Mouse (Mus musculus) hindbrain, embryonic 12.5 days (tissue): ENCODE measurements at regions not wholly inside any gene's neighbourhood (a gene's known extent, or its start where the extent isn't known, plus 50 kb on each side); places are given as distances from the start of the nearest gene placed in this dataset.
A peak's percentile ranks its signal among the peaks of the same experiment; 100 is the strongest.

ENCODE experiments used
- ATAC-seq: fragments of 200-750 bp; cut with Nextera tagmentation; 2 replicates; pipeline ENCODE4 v1.8.0; 2017; ENCODE audit warnings: moderate TSS enrichment; ENCODE audit not compliant: low FRiP score
- H3K27ac ChIP-seq: fragments of 300-500 bp; sonication (generic); 2 replicates; pipeline ENCODE4 v1.5.1; 2016; ENCODE audit warnings: mild to moderate bottlenecking
- H3K27me3 ChIP-seq: fragments of 300-500 bp; sonication (generic); 2 replicates; pipeline ENCODE4 v1.6.1; 2016; ENCODE audit warnings: mild to moderate bottlenecking
- H3K36me3 ChIP-seq: fragments of 300-500 bp; sonication (generic); 2 replicates; pipeline ENCODE4 v1.6.1; 2016; ENCODE audit warnings: mild to moderate bottlenecking
- H3K4me1 ChIP-seq: fragments of 300-500 bp; sonication (generic); 2 replicates; pipeline ENCODE4 v1.6.1; 2016
- H3K4me2 ChIP-seq: fragments of 300-500 bp; sonication (generic); replicated peaks from 2 replicates; pipeline ENCODE4 v1.6.1; 2016; ENCODE audit warnings: mild to moderate bottlenecking
- H3K4me3 ChIP-seq: fragments of 300-500 bp; sonication (generic); 2 replicates; pipeline ENCODE4 v1.5.1; 2016; ENCODE audit warnings: mild to moderate bottlenecking
- H3K9ac ChIP-seq: fragments of 300-500 bp; sonication (generic); 2 replicates; pipeline ENCODE4 v1.6.1; 2016; ENCODE audit warnings: mild to moderate bottlenecking, moderate library complexity
- H3K9me3 ChIP-seq: fragments of 300-500 bp; sonication (generic); replicated peaks from 2 replicates; pipeline ENCODE4 v1.6.1; 2016; ENCODE audit warnings: mild to moderate bottlenecking
- whole genome bisulfite sequencing: fragments of 180-500 bp; shearing (Covaris S2); methylation state at CpG from one replicate; pipeline ENCODE4 v1.1.7; 2016; 5-methylcytosine and 5-hydroxymethylcytosine counted together

- Histone ChIP-seq H3K4me1 (no peaks in the 10 kb centered on the region), H3K27ac (no peak overlapping the region), H3K4me2 (no peak overlapping the region), H3K36me3 (no peaks in the 10 kb centered on the region), H3K27me3 (no peaks in the 10 kb centered on the region), H3K9ac (no peak overlapping the region), H3K4me3 (no peak overlapping the region), H3K9me3 (peaks cover 3% of the 10 kb centered on the region; the same call in 1 of the 2 replicates)
- 91% methylated on average over 2 of the region's 2 CpGs for WGBS
- ATAC-seq: no peak
Measured at GRCm38 (mm10) chr13:71275991-71276390, 434.4 kb upstream of the Adamts16 start.

GRCm38 (mm10) chr13:71274139-71274538, 432.5 kb upstream of the Adamts16 start:
- 62% methylated on average over 3 of the region's 3 CpGs for WGBS
- H3K27ac ChIP-seq: no peak overlapping the region

GRCm38 (mm10) chr13:71273485-71273884, 431.9 kb upstream of the Adamts16 start:
- no peak overlapping the region for H3K27ac ChIP-seq
- no peaks in the 10 kb centered on the region for H3K27me3 ChIP-seq
- H3K9me3 ChIP-seq: no peaks in the 10 kb centered on the region
- H3K4me1 ChIP-seq: no peaks in the 10 kb centered on the region
- H3K4me3 ChIP-seq: no peak overlapping the region
- no peaks in the 10 kb centered on the region for H3K36me3 ChIP-seq
- 84% methylated on average over 5 of the region's 5 CpGs for WGBS
- no peak overlapping the region for H3K9ac ChIP-seq
- ATAC-seq: no peak
- H3K4me2 ChIP-seq: no peak overlapping the region

More at GRCm38 (mm10) chr13:71274139-71274538, 432.5 kb upstream of the Adamts16 start:
- no peak for ATAC-seq
- Histone ChIP-seq H3K27me3 (no peaks in the 10 kb centered on the region), H3K4me1 (no peaks in the 10 kb centered on the region), H3K9ac (no peak overlapping the region), H3K4me2 (no peak overlapping the region), H3K9me3 (no peaks in the 10 kb centered on the region), H3K4me3 (no peak overlapping the region), H3K36me3 (no peaks in the 10 kb centered on the region)

- WGBS: 89% methylated on average over 1 of the region's 1 CpGs
- Histone ChIP-seq H3K27me3 (no peaks in the 10 kb centered on the region), H3K4me1 (no peaks in the 10 kb centered on the region), H3K9ac (no peak overlapping the region), H3K9me3 (no peaks in the 10 kb centered on the region), H3K4me2 (no peak overlapping the region), H3K4me3 (no peak overlapping the region), H3K36me3 (no peaks in the 10 kb centered on the region), H3K27ac (no peak overlapping the region)
- no peak for ATAC-seq
Measured at GRCm38 (mm10) chr13:71273067-71273466, 431.5 kb upstream of the Adamts16 start.

GRCm38 (mm10) chr13:71272431-71272830, 430.8 kb upstream of the Adamts16 start:
- 66% methylated on average over 5 of the region's 5 CpGs for WGBS

GRCm38 (mm10) chr13:71271727-71272418, 430.3 kb upstream of the Adamts16 start:
- Histone ChIP-seq H3K36me3 (no peaks in the 10 kb centered on the region), H3K4me1 (no peaks in the 10 kb centered on the region), H3K27me3 (no peaks in the 10 kb centered on the region), H3K4me2 (no peak overlapping the region), H3K9ac (no peak overlapping the region), H3K4me3 (no peak overlapping the region), H3K9me3 (no peaks in the 10 kb centered on the region), H3K27ac (no peak overlapping the region)
- no peak for ATAC-seq
- WGBS: 72% methylated on average over 6 of the region's 6 CpGs

More at GRCm38 (mm10) chr13:71272431-71272830, 430.8 kb upstream of the Adamts16 start:
- H3K27me3 ChIP-seq: no peaks in the 10 kb centered on the region
- no peak overlapping the region for H3K4me2 ChIP-seq
- H3K4me3 ChIP-seq: no peak overlapping the region
- H3K9me3 ChIP-seq: no peaks in the 10 kb centered on the region
- ATAC-seq: no peak
- H3K36me3 ChIP-seq: no peaks in the 10 kb centered on the region
- H3K4me1 ChIP-seq: no peaks in the 10 kb centered on the region
- H3K27ac ChIP-seq: no peak overlapping the region
- H3K9ac ChIP-seq: no peak overlapping the region

GRCm38 (mm10) chr13:71270370-71270769, 428.8 kb upstream of the Adamts16 start:
- no peak for ATAC-seq
- WGBS: 72% methylated on average over 8 of the region's 8 CpGs

GRCm38 (mm10) chr13:71269496-71269895, 427.9 kb upstream of the Adamts16 start:
- Histone ChIP-seq H3K9ac (no peak overlapping the region), H3K27me3 (no peaks in the 10 kb centered on the region), H3K9me3 (no peaks in the 10 kb centered on the region), H3K4me3 (no peak overlapping the region), H3K36me3 (no peaks in the 10 kb centered on the region), H3K4me1 (no peaks in the 10 kb centered on the region), H3K27ac (no peak overlapping the region), H3K4me2 (no peak overlapping the region)
- WGBS: 68% methylated on average over 2 of the region's 2 CpGs
- ATAC-seq: no peak

More at GRCm38 (mm10) chr13:71270370-71270769, 428.8 kb upstream of the Adamts16 start:
- Histone ChIP-seq H3K4me3 (no peak overlapping the region), H3K4me1 (no peaks in the 10 kb centered on the region), H3K9ac (no peak overlapping the region), H3K27me3 (no peaks in the 10 kb centered on the region), H3K4me2 (no peak overlapping the region), H3K27ac (no peak overlapping the region), H3K9me3 (no peaks in the 10 kb centered on the region), H3K36me3 (no peaks in the 10 kb centered on the region)

- Histone ChIP-seq H3K9ac (no peak overlapping the region), H3K4me3 (no peak overlapping the region), H3K36me3 (no peaks in the 10 kb centered on the region), H3K9me3 (no peaks in the 10 kb centered on the region), H3K4me1 (0 out of 2 replicates have a peak, but pooled peaks cover 4% of the 10 kb centered on the region), H3K4me2 (no peak overlapping the region), H3K27ac (no peak overlapping the region), H3K27me3 (no peaks in the 10 kb centered on the region)
- no peak for ATAC-seq
- WGBS: 65% methylated on average over 16 of the region's 16 CpGs
Measured at GRCm38 (mm10) chr13:71263315-71263878, 421.8 kb upstream of the Adamts16 start.

- H3K4me1 ChIP-seq: 0 out of 2 replicates have a peak, but pooled peaks cover 4% of the 10 kb centered on the region
- H3K9ac ChIP-seq: no peak overlapping the region
- H3K9me3 ChIP-seq: no peaks in the 10 kb centered on the region
- H3K36me3 ChIP-seq: no peaks in the 10 kb centered on the region
- H3K4me3 ChIP-seq: no peak overlapping the region
- H3K27ac ChIP-seq: no peak overlapping the region
- H3K27me3 ChIP-seq: no peaks in the 10 kb centered on the region
- 76% methylated on average over 10 of the region's 10 CpGs for WGBS
- no peak for ATAC-seq
- H3K4me2 ChIP-seq: no peak overlapping the region
Measured at GRCm38 (mm10) chr13:71262575-71263295, 421.1 kb upstream of the Adamts16 start.

GRCm38 (mm10) chr13:71254016-71254415, 412.4 kb upstream of the Adamts16 start:
- no peaks in the 10 kb centered on the region for H3K36me3 ChIP-seq
- H3K4me2 ChIP-seq: no peak overlapping the region
- no peak overlapping the region for H3K9ac ChIP-seq
- H3K27me3 ChIP-seq: 0 out of 2 replicates have a peak, but pooled peaks cover 3% of the 10 kb centered on the region
- no peak for ATAC-seq
- H3K9me3 ChIP-seq: no peaks in the 10 kb centered on the region
- no peak overlapping the region for H3K4me3 ChIP-seq
- H3K27ac ChIP-seq: no peak overlapping the region
- 95% methylated on average over 2 of the region's 2 CpGs for WGBS
- H3K4me1 ChIP-seq: peaks cover 3% of the 10 kb centered on the region; the same call in 1 of the 2 replicates

GRCm38 (mm10) chr13:71248261-71249031, 406.8 kb upstream of the Adamts16 start:
- no peaks in the 10 kb centered on the region for H3K9me3 ChIP-seq
- no peak overlapping the region for H3K4me3 ChIP-seq
- H3K36me3 ChIP-seq: no peaks in the 10 kb centered on the region
- peaks cover 14% of the 10 kb centered on the region; the same call in 1 of the 2 replicates for H3K4me1 ChIP-seq
- H3K27ac ChIP-seq: 0 out of 2 replicates have a peak overlapping the region, but pooled peaks have one; percentile 0
- ATAC-seq: peak; percentile 92
- peaks cover 5% of the 10 kb centered on the region; the same call in 1 of the 2 replicates for H3K27me3 ChIP-seq
- no peak overlapping the region for H3K9ac ChIP-seq
- 28% methylated on average over 8 of the region's 8 CpGs for WGBS
- H3K4me2 ChIP-seq: no peak overlapping the region
